Mouse (Mus musculus) bone marrow macrophage, adult 2 months (primary cell): Measurements from ENCODE around the gene Gm6614.

ENCODE experiments used
- CTCF ChIP-seq: IDR thresholded peaks from 2 replicates; pipeline ENCODE4 v1.5.1; 2012; ENCODE audit warnings: low read depth, mild to moderate bottlenecking, low read length, moderate library complexity
- POLR2A ChIP-seq: IDR thresholded peaks from 2 replicates; pipeline ENCODE4 v1.6.1; 2012; ENCODE audit warnings: mild to moderate bottlenecking, low read depth, low read length, borderline replicate concordance

- no peak for TF ChIP-seq POLR2A
- no peak for TF ChIP-seq CTCF
Measured at GRCm38 (mm10) chr6:142041896-142042295, 30.7 kb upstream of the Gm6614 start.
